Mouse (Mus musculus): ENCODE results near the gene Lsamp. TPM values are rescaled to one million over a fixed set of nuclear protein-coding genes. Genes with fewer than 3 reads are reported as not detected.

The Lsamp gene
- total RNA-seq, 2 experiments from 2014 or later: 375 to 426 TPM

DNA sequence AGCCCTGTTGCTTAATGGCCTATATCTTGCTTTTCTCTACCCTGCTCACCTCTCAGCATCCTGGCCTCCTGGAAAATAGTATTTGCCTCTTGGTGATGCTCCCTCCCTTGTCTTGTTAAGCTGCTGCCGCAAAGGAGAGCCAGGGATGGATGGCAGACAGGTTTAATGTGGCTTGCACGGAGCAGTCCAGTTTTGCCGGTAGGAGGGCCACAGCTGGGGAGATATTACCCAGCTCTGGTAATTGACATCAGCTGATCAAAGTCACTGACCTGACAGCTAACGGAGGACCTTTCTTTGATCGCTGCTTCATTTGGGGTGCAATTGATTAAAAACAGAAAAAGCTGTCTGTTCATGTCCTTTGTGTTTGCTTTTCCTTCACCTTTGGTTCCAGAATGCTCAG is 2030.8 kb downstream of the Lsamp start:
- DNase-seq (ENCODE audit: low spot score in 2 of 2): no peak

- DNase-seq (ENCODE audit: low spot score in 2 of 2): peak in 1 of 2 experiments; percentile 31
Observed at GRCm38 (mm10) chr16:42015443-42015842, 2031.3 kb downstream of the Lsamp start.

GRCm38 (mm10) chr16:42016791-42017643 is 2032.9 kb downstream of the Lsamp start:
- peak; percentile 58 to 85 for DNase-seq (ENCODE audit: low spot score in 2 of 2)

DNA sequence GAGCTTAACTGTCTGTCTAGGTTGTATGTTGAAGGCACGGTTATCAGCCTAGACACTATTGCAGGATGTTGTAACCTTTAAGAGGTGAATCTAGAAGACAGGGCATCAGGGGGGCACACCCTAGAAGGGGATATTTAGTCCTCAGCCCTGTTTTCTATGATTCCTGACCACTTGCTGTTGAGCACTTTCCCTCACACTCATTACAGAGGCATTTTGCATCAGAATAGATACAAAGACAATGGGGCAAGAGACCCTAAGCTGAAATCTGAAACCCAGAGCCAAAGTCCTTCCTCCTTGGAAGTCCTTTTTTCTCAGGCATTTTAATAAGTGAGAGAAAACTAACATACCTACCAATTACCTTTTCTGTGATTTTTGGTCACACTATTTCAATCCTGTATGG is 2038.4 kb downstream of the Lsamp start:
- DNase-seq (ENCODE audit: low spot score in 2 of 2): no peak

DNA sequence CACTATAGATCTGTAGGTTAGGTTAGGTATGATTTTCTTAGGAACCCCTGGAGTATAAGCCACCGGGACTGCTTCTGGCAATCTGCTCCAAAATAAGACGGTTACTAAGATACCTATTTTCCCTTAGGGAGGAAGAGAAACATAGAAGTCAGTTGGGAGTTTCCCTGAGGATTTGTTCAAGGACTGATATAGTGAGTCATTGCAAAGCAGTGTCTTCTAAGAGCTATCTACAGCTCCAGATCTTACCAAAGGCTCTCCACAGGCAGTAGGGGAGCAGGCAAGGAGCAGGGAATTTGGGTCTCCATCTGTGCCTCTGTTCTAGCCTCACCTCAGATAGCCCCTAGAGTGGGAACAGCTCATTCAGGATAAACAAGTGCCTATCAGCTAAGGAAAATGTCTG is 2047.9 kb downstream of the Lsamp start:
- no peak for DNase-seq (ENCODE audit: low spot score in 2 of 2)

DNA sequence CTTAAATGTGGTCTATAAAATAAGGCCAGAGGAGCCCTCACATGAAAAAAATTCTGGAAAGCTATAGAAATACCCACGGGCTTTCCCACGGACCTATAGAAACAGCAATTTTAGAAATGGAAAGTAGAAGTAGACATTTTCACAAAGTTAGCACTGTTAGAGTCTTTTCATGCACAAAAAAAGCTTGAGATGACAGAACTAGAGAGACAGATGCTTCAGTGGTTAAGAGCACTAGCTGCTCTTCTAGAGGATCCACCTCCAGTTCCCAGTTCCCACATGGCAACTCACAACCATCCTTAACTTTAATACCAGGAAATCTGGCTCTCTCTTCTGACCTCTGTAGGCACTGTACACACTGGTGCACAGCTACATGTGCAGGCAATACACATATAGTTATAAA is 2049.3 kb downstream of the Lsamp start:
- no peak for DNase-seq (ENCODE audit: low spot score in 2 of 2)

DNA sequence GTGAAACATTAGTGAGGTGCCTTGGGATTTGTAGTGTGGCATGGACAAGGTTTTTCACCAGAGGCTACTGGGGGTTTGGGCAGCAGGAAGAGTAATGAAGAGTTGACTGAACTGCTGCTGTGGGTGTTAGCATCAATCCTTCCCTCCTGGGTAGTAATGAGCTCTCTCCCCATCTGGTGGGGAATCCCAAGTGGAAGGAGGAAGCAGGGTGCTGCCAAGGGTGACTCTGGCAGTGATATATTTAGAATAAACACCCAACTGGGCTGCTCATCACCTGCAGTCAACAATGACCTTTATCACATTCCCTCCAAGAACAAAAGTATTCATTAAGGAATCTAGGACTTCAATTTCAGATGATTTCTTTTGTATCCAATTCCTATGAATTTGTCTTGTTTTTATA is 2064.0 kb downstream of the Lsamp start:
- DNase-seq (ENCODE audit: low spot score in 2 of 2): no peak

GRCm38 (mm10) chr16:42059927-42060326 is 2075.8 kb downstream of the Lsamp start:
- no peak for DNase-seq (ENCODE audit: low spot score in 2 of 2)

DNA sequence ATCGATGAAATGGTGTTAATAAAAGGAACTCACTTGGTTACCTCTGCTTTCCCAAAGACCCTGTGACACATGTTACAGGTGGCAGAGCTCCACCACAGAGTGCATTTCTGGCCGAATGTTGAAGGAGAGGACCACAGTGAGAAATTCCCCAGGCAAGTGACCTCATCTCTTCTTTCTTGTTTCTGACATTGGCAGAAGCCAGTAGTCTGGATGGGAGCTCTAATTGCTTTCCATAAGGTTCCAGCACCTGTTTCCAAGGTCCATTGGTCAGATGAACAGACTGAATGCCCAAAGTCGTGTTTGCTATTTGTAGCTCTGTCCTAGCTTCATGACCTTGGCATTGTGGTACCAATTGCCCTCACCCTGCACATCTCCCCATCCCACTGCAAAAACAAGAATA is 2090.2 kb downstream of the Lsamp start:
- no peak for DNase-seq (ENCODE audit: low spot score in 2 of 2)

DNA sequence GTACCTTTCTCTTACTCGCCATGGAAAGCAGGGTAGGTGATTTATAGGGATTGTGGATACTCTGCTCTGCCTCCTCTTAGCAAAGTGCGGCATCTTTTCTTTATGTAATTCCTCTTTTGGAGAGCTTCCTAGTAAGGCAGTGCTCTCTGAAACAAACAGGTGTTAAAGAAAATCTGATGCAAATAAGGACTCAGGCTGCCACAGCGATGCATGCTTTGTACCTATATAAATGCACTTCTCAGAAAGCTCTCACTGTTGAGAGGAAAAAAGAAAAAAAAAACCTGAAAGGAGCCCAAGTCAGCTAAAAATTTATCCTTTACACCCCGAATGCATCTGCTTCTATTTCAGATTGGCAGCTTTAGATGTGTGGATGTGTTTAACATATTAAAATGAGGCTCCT is 2095.4 kb downstream of the Lsamp start:
- peak in 1 of 2 experiments; percentile 28 for DNase-seq (ENCODE audit: low spot score in 2 of 2)

GRCm38 (mm10) chr16:42081611-42082010 is 2097.4 kb downstream of the Lsamp start:
- no peak for DNase-seq (ENCODE audit: low spot score in 2 of 2)

GRCm38 (mm10) chr16:42097510-42097909 is 2113.3 kb downstream of the Lsamp start:
- no peak for DNase-seq (ENCODE audit: low spot score in 2 of 2)

- no peak for DNase-seq (ENCODE audit: low spot score in 2 of 2)
Observed at GRCm38 (mm10) chr16:42102186-42102585, 2118.0 kb downstream of the Lsamp start.

- peak; percentile 18 to 74 for DNase-seq (ENCODE audit: low spot score in 2 of 2)
Observed at GRCm38 (mm10) chr16:42102635-42103034, 2118.5 kb downstream of the Lsamp start.

GRCm38 (mm10) chr16:42112251-42112650 is 2128.1 kb downstream of the Lsamp start:
- no peak for DNase-seq (ENCODE audit: low spot score in 2 of 2)

- no peak for DNase-seq (ENCODE audit: low spot score in 2 of 2)
Observed at GRCm38 (mm10) chr16:42113246-42113645, 2129.1 kb downstream of the Lsamp start.

GRCm38 (mm10) chr16:42121788-42122187 is 2137.6 kb downstream of the Lsamp start:
- DNase-seq (ENCODE audit: low spot score in 2 of 2): no peak

DNA sequence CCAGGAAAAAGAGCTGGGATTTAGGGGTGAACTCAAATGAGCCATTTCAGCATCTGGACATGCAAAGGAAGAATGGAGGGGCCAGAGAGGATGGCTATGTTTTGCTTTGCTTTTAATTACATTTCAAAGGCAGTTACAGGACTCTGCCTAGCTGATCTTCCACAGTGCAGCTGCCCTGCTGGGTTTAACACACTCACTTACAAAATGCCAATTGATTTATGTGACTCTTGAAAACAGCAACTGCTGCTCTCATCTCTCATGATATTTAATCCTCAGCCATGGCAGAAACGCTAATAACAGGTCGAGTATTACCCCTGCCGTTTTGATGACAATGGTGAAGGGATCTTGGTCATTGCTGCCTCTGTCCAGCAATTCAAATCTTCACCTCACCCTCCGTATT is 2139.7 kb downstream of the Lsamp start:
- DNase-seq (ENCODE audit: low spot score in 2 of 2): no peak

DNA sequence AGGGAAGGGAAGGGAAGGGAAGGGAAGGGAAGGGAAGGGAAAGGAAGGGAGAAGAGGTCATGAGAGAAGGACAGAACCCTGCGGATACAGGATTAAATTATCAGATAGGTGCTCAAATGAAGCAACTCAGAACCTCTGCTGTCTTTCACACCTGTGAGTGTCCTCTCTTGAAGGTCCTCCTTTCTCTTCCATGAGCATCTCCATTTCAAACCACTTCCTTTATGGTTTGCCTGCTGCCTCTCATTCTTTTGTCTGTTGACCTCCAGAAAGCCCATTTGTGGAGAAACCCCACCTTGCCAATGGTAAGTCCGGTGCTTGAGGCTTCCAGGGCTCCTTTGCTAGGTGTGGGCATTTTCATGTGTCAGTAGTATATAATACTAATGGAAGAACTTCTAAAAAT is 2141.9 kb downstream of the Lsamp start:
- DNase-seq (ENCODE audit: low spot score in 2 of 2): no peak

- DNase-seq (ENCODE audit: low spot score in 2 of 2): no peak
Observed at GRCm38 (mm10) chr16:42147164-42147563, 2163.0 kb downstream of the Lsamp start.

- DNase-seq (ENCODE audit: low spot score in 2 of 2): no peak
Observed at GRCm38 (mm10) chr16:42149216-42149942, 2165.2 kb downstream of the Lsamp start.

GRCm38 (mm10) chr16:42152640-42153039 is 2168.5 kb downstream of the Lsamp start:
- no peak for DNase-seq (ENCODE audit: low spot score in 2 of 2)

Measured in layer of hippocampus, adult 18-20 months (tissue).